Mouse (Mus musculus): ENCODE results near the gene Cel. TPM values are rescaled to one million over a fixed set of nuclear protein-coding genes. Genes with fewer than 3 reads are reported as not detected.

Cel gene
- polyA plus RNA-seq, 1 experiment from 2014 or later = not detected

- peaks cover 71% of the 10 kb centered on the region for H3K36me3 ChIP-seq
- H3K9ac ChIP-seq = no peak overlapping the region
- no peak overlapping the region for H3K27ac ChIP-seq (replicated peaks)
- H3K4me3 ChIP-seq = no peak overlapping the region
- WGBS = 69% methylated on average over 5 of the region's 5 CpGs
- H3K4me2 ChIP-seq = no peak overlapping the region
- H3K27me3 ChIP-seq = no peaks in the 10 kb centered on the region
- peaks cover 22% of the 10 kb centered on the region for H3K4me1 ChIP-seq (replicated peaks)
- H3K9me3 ChIP-seq = no peaks in the 10 kb centered on the region
- no peak for ATAC-seq (ENCODE audit: low read depth)
Observed at GRCm38 (mm10) chr2:28578003-28578402, 14.8 kb upstream of the Cel start.

- WGBS = 93% methylated on average over 3 of the region's 3 CpGs
- H3K27me3 ChIP-seq = no peaks in the 10 kb centered on the region
- H3K27ac ChIP-seq (replicated peaks) = no peak overlapping the region
- H3K9me3 ChIP-seq = no peaks in the 10 kb centered on the region
- peaks cover 17% of the 10 kb centered on the region for H3K4me1 ChIP-seq (replicated peaks)
- H3K4me3 ChIP-seq = no peak overlapping the region
- H3K9ac ChIP-seq = no peak overlapping the region
- H3K4me2 ChIP-seq = no peak overlapping the region
- H3K36me3 ChIP-seq = peaks cover 83% of the 10 kb centered on the region
- no peak for ATAC-seq (ENCODE audit: low read depth)
Observed at GRCm38 (mm10) chr2:28576815-28577214, 13.6 kb upstream of the Cel start.

- Histone ChIP-seq H3K9me3 (no peaks in the 10 kb centered on the region), H3K4me3 (no peak overlapping the region), H3K9ac (no peak overlapping the region), H3K27me3 (no peaks in the 10 kb centered on the region), H3K4me2 (no peak overlapping the region), H3K4me1 (replicated peaks) (peaks cover 2% of the 10 kb centered on the region; the same call in 1 of the 2 replicates), H3K27ac (replicated peaks) (no peak overlapping the region), H3K36me3 (peaks cover 92% of the 10 kb centered on the region)
- 83% methylated on average over 4 of the region's 4 CpGs for WGBS
- no peak for ATAC-seq (ENCODE audit: low read depth)
Observed at GRCm38 (mm10) chr2:28575341-28575740, 12.1 kb upstream of the Cel start.

GRCm38 (mm10) chr2:28569903-28570302, 6.7 kb upstream of the Cel start:
- no peak overlapping the region for H3K27ac ChIP-seq (replicated peaks)
- no peak overlapping the region for H3K4me2 ChIP-seq
- ATAC-seq (ENCODE audit: low read depth) = no peak
- peaks cover 97% of the 10 kb centered on the region for H3K36me3 ChIP-seq
- WGBS = 81% methylated on average over 2 of the region's 3 CpGs
- H3K27me3 ChIP-seq = no peaks in the 10 kb centered on the region
- no peaks in the 10 kb centered on the region for H3K4me1 ChIP-seq (replicated peaks)
- no peak overlapping the region for H3K4me3 ChIP-seq
- no peaks in the 10 kb centered on the region for H3K9me3 ChIP-seq
- no peak overlapping the region for H3K9ac ChIP-seq

GRCm38 (mm10) chr2:28566545-28566944, 3.3 kb upstream of the Cel start:
- Histone ChIP-seq H3K4me1 (replicated peaks) (no peaks in the 10 kb centered on the region), H3K4me2 (no peak overlapping the region), H3K36me3 (peaks cover 66% of the 10 kb centered on the region), H3K4me3 (no peak overlapping the region), H3K9ac (no peak overlapping the region), H3K27ac (replicated peaks) (peak overlapping the region; percentile 61), H3K9me3 (no peaks in the 10 kb centered on the region), H3K27me3 (no peaks in the 10 kb centered on the region)
- whole genome bisulfite sequencing = 66% methylated on average over 5 of the region's 5 CpGs
- no peak for ATAC-seq (ENCODE audit: low read depth)

- no peak overlapping the region for H3K4me3 ChIP-seq
- WGBS = 91% methylated on average over 4 of the region's 4 CpGs
- H3K27me3 ChIP-seq = no peaks in the 10 kb centered on the region
- H3K4me1 ChIP-seq (replicated peaks) = no peaks in the 10 kb centered on the region
- ATAC-seq (ENCODE audit: low read depth) = no peak
- H3K27ac ChIP-seq (replicated peaks) = no peak overlapping the region
- H3K4me2 ChIP-seq = no peak overlapping the region
- no peaks in the 10 kb centered on the region for H3K9me3 ChIP-seq
- peaks cover 44% of the 10 kb centered on the region for H3K36me3 ChIP-seq
- no peak overlapping the region for H3K9ac ChIP-seq
Observed at GRCm38 (mm10) chr2:28564380-28564779, 1.2 kb upstream of the Cel start.

GRCm38 (mm10) chr2:28563830-28564229, 627 bp upstream of the Cel start:
- Histone ChIP-seq H3K27me3 (no peaks in the 10 kb centered on the region), H3K36me3 (peaks cover 39% of the 10 kb centered on the region), H3K4me3 (no peak overlapping the region), H3K27ac (replicated peaks) (no peak overlapping the region), H3K4me2 (no peak overlapping the region), H3K9ac (no peak overlapping the region), H3K4me1 (replicated peaks) (no peaks in the 10 kb centered on the region), H3K9me3 (no peaks in the 10 kb centered on the region)
- ATAC-seq (ENCODE audit: low read depth) = no peak

- Histone ChIP-seq H3K4me2 (no peak overlapping the region), H3K9ac (no peak overlapping the region), H3K4me3 (no peak overlapping the region), H3K4me1 (replicated peaks) (no peaks in the 10 kb centered on the region), H3K27me3 (no peaks in the 10 kb centered on the region), H3K27ac (replicated peaks) (no peak overlapping the region), H3K36me3 (peaks cover 37% of the 10 kb centered on the region), H3K9me3 (no peaks in the 10 kb centered on the region)
- WGBS = 78% methylated on average over 5 of the region's 5 CpGs
- no peak for ATAC-seq (ENCODE audit: low read depth)
Observed at GRCm38 (mm10) chr2:28557452-28557851, 5.8 kb downstream of the Cel start.

- Histone ChIP-seq H3K9ac (no peak overlapping the region), H3K36me3 (peaks cover 86% of the 10 kb centered on the region), H3K27ac (replicated peaks) (no peak overlapping the region), H3K4me1 (replicated peaks) (no peaks in the 10 kb centered on the region), H3K4me3 (no peak overlapping the region), H3K27me3 (no peaks in the 10 kb centered on the region), H3K4me2 (no peak overlapping the region), H3K9me3 (no peaks in the 10 kb centered on the region)
- 88% methylated on average over 5 of the region's 5 CpGs for WGBS
- no peak for ATAC-seq (ENCODE audit: low read depth)
Observed at GRCm38 (mm10) chr2:28552301-28552700, 10.9 kb downstream of the Cel start.

GRCm38 (mm10) chr2:28549157-28549556, 14.0 kb downstream of the Cel start:
- H3K27ac ChIP-seq (replicated peaks) = no peak overlapping the region
- 93% methylated on average over 13 of the region's 13 CpGs for WGBS
- peaks cover 98% of the 10 kb centered on the region for H3K36me3 ChIP-seq
- no peaks in the 10 kb centered on the region for H3K9me3 ChIP-seq
- no peak for ATAC-seq (ENCODE audit: low read depth)
- peaks cover 5% of the 10 kb centered on the region; the same call in 1 of the 2 replicates for H3K4me1 ChIP-seq (replicated peaks)
- no peak overlapping the region for H3K9ac ChIP-seq
- H3K4me2 ChIP-seq = no peak overlapping the region
- H3K4me3 ChIP-seq = no peak overlapping the region
- H3K27me3 ChIP-seq = no peaks in the 10 kb centered on the region

- Histone ChIP-seq H3K4me2 (no peak overlapping the region), H3K4me3 (no peak overlapping the region), H3K4me1 (replicated peaks) (peaks cover 5% of the 10 kb centered on the region; the same call in 1 of the 2 replicates), H3K27me3 (no peaks in the 10 kb centered on the region), H3K9ac (no peak overlapping the region), H3K9me3 (no peaks in the 10 kb centered on the region), H3K27ac (replicated peaks) (no peak overlapping the region), H3K36me3 (peaks cover 98% of the 10 kb centered on the region)
- peak; percentile 41; the same call in 1 of the 2 replicates for ATAC-seq (ENCODE audit: low read depth)
- 59% methylated on average over 11 of the region's 11 CpGs for WGBS
Observed at GRCm38 (mm10) chr2:28547237-28548172, 15.7 kb downstream of the Cel start.

- no peaks in the 10 kb centered on the region for H3K9me3 ChIP-seq
- peaks cover 5% of the 10 kb centered on the region; the same call in 1 of the 2 replicates for H3K4me1 ChIP-seq (replicated peaks)
- H3K4me3 ChIP-seq = no peak overlapping the region
- WGBS = 78% methylated on average over 6 of the region's 6 CpGs
- no peak overlapping the region for H3K4me2 ChIP-seq
- H3K27me3 ChIP-seq = no peaks in the 10 kb centered on the region
- peaks cover 98% of the 10 kb centered on the region for H3K36me3 ChIP-seq
- no peak overlapping the region for H3K27ac ChIP-seq (replicated peaks)
- no peak overlapping the region for H3K9ac ChIP-seq
- ATAC-seq (ENCODE audit: low read depth) = no peak
Observed at GRCm38 (mm10) chr2:28546560-28546959, 16.6 kb downstream of the Cel start.

GRCm38 (mm10) chr2:28545976-28546375, 17.2 kb downstream of the Cel start:
- no peak overlapping the region for H3K9ac ChIP-seq
- no peak overlapping the region for H3K27ac ChIP-seq (replicated peaks)
- H3K4me1 ChIP-seq (replicated peaks) = peaks cover 5% of the 10 kb centered on the region; the same call in 1 of the 2 replicates
- H3K36me3 ChIP-seq = peaks cover 95% of the 10 kb centered on the region
- H3K9me3 ChIP-seq = no peaks in the 10 kb centered on the region
- no peak overlapping the region for H3K4me3 ChIP-seq
- H3K4me2 ChIP-seq = no peak overlapping the region
- ATAC-seq (ENCODE audit: low read depth) = no peak
- no peaks in the 10 kb centered on the region for H3K27me3 ChIP-seq

Data from neural tube, embryonic 13.5 days (tissue).